Mouse (Mus musculus) limb, embryonic 14.5 days (tissue): ENCODE results near the gene Hrasls5. TPM values are rescaled to one million over a fixed set of nuclear protein-coding genes. Genes with fewer than 3 reads are reported as not detected.

Experiments used
- ATAC-seq: fragments of 200-750 bp; cut with Nextera tagmentation; 2 replicates; pipeline ENCODE4 v1.8.0; 2017; ENCODE audit warnings: low read depth, moderate number of reproducible peaks, moderate TSS enrichment; ENCODE audit not compliant: low FRiP score
- DNase-seq: peaks from one replicate; pipeline ENCODE4 v3.0.0-alpha.2; 2015; ENCODE audit warnings: low spot score
- H3K27ac ChIP-seq: fragments of 300-500 bp; sonication (generic); replicated peaks from 2 replicates; pipeline ENCODE4 v1.5.1; 2014; ENCODE audit warnings: low read depth, mild to moderate bottlenecking, low read length, moderate library complexity, mixed read lengths
- H3K27me3 ChIP-seq: fragments of 300-500 bp; sonication (generic); 2 replicates; pipeline ENCODE4 v1.6.1; 2014; ENCODE audit warnings: low read length, mixed read lengths; ENCODE audit not compliant: control insufficient read depth, insufficient read depth
- H3K36me3 ChIP-seq: fragments of 300-500 bp; sonication (generic); 2 replicates; pipeline ENCODE4 v1.6.1; 2014; ENCODE audit warnings: mild to moderate bottlenecking, low read length, moderate library complexity, mixed read lengths; ENCODE audit not compliant: control insufficient read depth, insufficient read depth
- H3K4me1 ChIP-seq: fragments of 300-500 bp; sonication (generic); 2 replicates; pipeline ENCODE4 v1.6.1; 2014; ENCODE audit warnings: antibody characterized with exemption, low read length, mixed read lengths; ENCODE audit not compliant: control insufficient read depth, insufficient read depth
- H3K4me2 ChIP-seq: fragments of 300-500 bp; sonication (generic); replicated peaks from 2 replicates; pipeline ENCODE4 v1.6.1; 2014; ENCODE audit warnings: low read depth, mild to moderate bottlenecking, low read length, moderate library complexity; ENCODE audit not compliant: severe bottlenecking
- H3K4me3 ChIP-seq: fragments of 300-500 bp; sonication (generic); replicated peaks from 2 replicates; pipeline ENCODE4 v1.5.1; 2014; ENCODE audit warnings: low read length
- H3K9ac ChIP-seq: fragments of 300-500 bp; sonication (generic); 2 replicates; pipeline ENCODE4 v1.6.1; 2014; ENCODE audit warnings: mild to moderate bottlenecking, low read depth, low read length, moderate library complexity; ENCODE audit not compliant: severe bottlenecking
- H3K9me3 ChIP-seq: fragments of 300-500 bp; sonication (generic); 2 replicates; pipeline ENCODE4 v1.6.1; 2016; ENCODE audit warnings: low read length; ENCODE audit not compliant: control insufficient read depth
- POLR2A ChIP-seq: fragments of 200-500 bp; IDR thresholded peaks from 2 replicates; pipeline ENCODE4 v1.8.0; 2012; ENCODE audit warnings: inconsistent platforms, mild to moderate bottlenecking, moderate library complexity, borderline replicate concordance; ENCODE audit not compliant: insufficient read depth, insufficient read length; ENCODE audit errors: extremely low read depth
- WGBS: fragments of 180-500 bp; shearing (Covaris S2); extraction: QIAGEN DNeasy Blood & Tissue Kit; methylation state at CpG from one replicate; pipeline ENCODE4 v1.1.7; 2014; 5-methylcytosine and 5-hydroxymethylcytosine counted together
- polyA plus RNA-seq, 2 experiments: library from polyadenylated mRNA; depleted of rRNA in 1 of 2; stranded (reverse) in 1 of 2; unstranded in 1 of 2; fragments of >200 nt; fragmentation: Nextera tagmentation in 1 of 2; extraction: Ambion mirVana in 1 of 2; gene quantifications; 2 replicates each; pipeline versions ENCODE4 v1.2.1 to v1.2.3; 2012 to 2014

Hrasls5 gene
- polyA plus RNA-seq, 2 experiments, result not detected

GRCm38 (mm10) chr19:7583599-7583998, 28.7 kb upstream of the Hrasls5 start:
- H3K4me2 ChIP-seq, result no peak overlapping the region
- WGBS, result 65% methylated on average over 3 of the region's 3 CpGs

GRCm38 (mm10) chr19:7585279-7585678, 27.1 kb upstream of the Hrasls5 start:
- no peak overlapping the region for H3K27ac ChIP-seq
- no peak for TF ChIP-seq POLR2A
- no peak for ATAC-seq

More at GRCm38 (mm10) chr19:7583599-7583998, 28.7 kb upstream of the Hrasls5 start:
- Histone ChIP-seq H3K4me1 (no peaks in the 10 kb centered on the region), H3K27me3 (no peaks in the 10 kb centered on the region), H3K36me3 (no peaks in the 10 kb centered on the region), H3K9me3 (no peaks in the 10 kb centered on the region), H3K4me3 (no peak overlapping the region), H3K27ac (no peak overlapping the region), H3K9ac (no peak overlapping the region)
- DNase-seq (no peak), ATAC-seq (no peak)
- TF ChIP-seq POLR2A, result no peak

GRCm38 (mm10) chr19:7585764-7586163, 26.6 kb upstream of the Hrasls5 start:
- WGBS, result 91% methylated on average over 6 of the region's 6 CpGs
- TF ChIP-seq POLR2A, result no peak
- no peak for ATAC-seq

More at GRCm38 (mm10) chr19:7585279-7585678, 27.1 kb upstream of the Hrasls5 start:
- Histone ChIP-seq H3K36me3 (no peaks in the 10 kb centered on the region), H3K4me1 (no peaks in the 10 kb centered on the region), H3K27me3 (no peaks in the 10 kb centered on the region), H3K9ac (no peak overlapping the region), H3K9me3 (no peaks in the 10 kb centered on the region), H3K4me3 (no peak overlapping the region), H3K4me2 (no peak overlapping the region)
- WGBS, result 78% methylated on average over 8 of the region's 8 CpGs
- DNase-seq, result no peak

GRCm38 (mm10) chr19:7590795-7591194, 21.5 kb upstream of the Hrasls5 start:
- TF ChIP-seq POLR2A, result no peak
- no peak overlapping the region for H3K9ac ChIP-seq

More at GRCm38 (mm10) chr19:7585764-7586163, 26.6 kb upstream of the Hrasls5 start:
- Histone ChIP-seq H3K27ac (no peak overlapping the region), H3K4me2 (no peak overlapping the region), H3K4me1 (no peaks in the 10 kb centered on the region), H3K36me3 (no peaks in the 10 kb centered on the region), H3K4me3 (no peak overlapping the region), H3K27me3 (no peaks in the 10 kb centered on the region), H3K9me3 (no peaks in the 10 kb centered on the region), H3K9ac (no peak overlapping the region)
- no peak for DNase-seq

GRCm38 (mm10) chr19:7592018-7592417, 20.3 kb upstream of the Hrasls5 start:
- DNase-seq (no peak), ATAC-seq (no peak)
- Histone ChIP-seq H3K9ac (no peak overlapping the region), H3K4me2 (no peak overlapping the region), H3K27ac (no peak overlapping the region), H3K36me3 (no peaks in the 10 kb centered on the region), H3K27me3 (no peaks in the 10 kb centered on the region), H3K4me1 (no peaks in the 10 kb centered on the region), H3K4me3 (no peak overlapping the region), H3K9me3 (no peaks in the 10 kb centered on the region)
- no peak for TF ChIP-seq POLR2A
- 39% methylated on average over 3 of the region's 3 CpGs for WGBS

More at GRCm38 (mm10) chr19:7590795-7591194, 21.5 kb upstream of the Hrasls5 start:
- H3K4me3 ChIP-seq, result no peak overlapping the region
- no peak overlapping the region for H3K27ac ChIP-seq
- ATAC-seq, result no peak
- H3K9me3 ChIP-seq, result no peaks in the 10 kb centered on the region
- no peaks in the 10 kb centered on the region for H3K27me3 ChIP-seq
- H3K4me2 ChIP-seq, result no peak overlapping the region
- no peaks in the 10 kb centered on the region for H3K36me3 ChIP-seq
- no peaks in the 10 kb centered on the region for H3K4me1 ChIP-seq
- no peak for DNase-seq

- peak; percentile 68 for ATAC-seq
- WGBS, result 10% methylated on average over 2 of the region's 2 CpGs
These were observed 16.8 kb upstream of the Hrasls5 start for GRCm38 (mm10) chr19:7595534-7595933.

More at GRCm38 (mm10) chr19:7595534-7595933, 16.8 kb upstream of the Hrasls5 start:
- H3K27me3 ChIP-seq, result no peaks in the 10 kb centered on the region
- H3K4me3 ChIP-seq, result no peak overlapping the region
- DNase-seq, result peak; percentile 81
- H3K4me1 ChIP-seq, result no peaks in the 10 kb centered on the region
- H3K36me3 ChIP-seq, result no peaks in the 10 kb centered on the region
- no peak overlapping the region for H3K4me2 ChIP-seq
- no peaks in the 10 kb centered on the region for H3K9me3 ChIP-seq
- TF ChIP-seq POLR2A, result no peak
- no peak overlapping the region for H3K9ac ChIP-seq
- no peak overlapping the region for H3K27ac ChIP-seq
